Comparison of ENCODE assay signal across 13 mouse cellular contexts in genomic region chr19:50013659-50014058, GRCm38 (mm10).
DNase-seq lines count a peak whose midpoint lies in the region; ATAC-seq and TF ChIP-seq lines count a peak whose summit lies in the region.
"Had no signal": no experiment of that assay in that cellular context is flagged by ENCODE, and none has a peak within 500 bp of the region (broad histone marks: within the 10 kb centered on the region; RNA-seq: fewer than 3 reads in every experiment).

No protein-coding gene starts in this region.

- H3K27ac ChIP-seq in lung, postnatal 0 days (ENCODE audit: low read length) = no peak overlapping the region
- H3K27ac ChIP-seq in kidney, embryonic 14.5 days (ENCODE audit: low read depth, low read length) = no peak overlapping the region
- H3K27ac ChIP-seq: neural tube, embryonic 12.5 days had no signal

- no peak for TF ChIP-seq CTCF in lung, postnatal 0 days (IDR thresholded peaks at IDR 0.05)

- no peak for DNase-seq in frontal cortex, postnatal 25 days (ENCODE audit: low spot score in 2 of 2)
- peak; percentile 12 for DNase-seq in lung, postnatal 0 days (ENCODE audit: low spot score)
- DNase-seq in lung, postnatal 4 days = no peak
- peak; percentile 24 to 57 for DNase-seq in left cerebral cortex, adult 18-20 months (ENCODE audit: low spot score in 2 of 2)
- peak; percentile 22 to 38 for DNase-seq in right cerebral cortex, postnatal 36 days (ENCODE audit: low spot score in 2 of 2)
- no peak for DNase-seq in cerebellum, postnatal 36 days
- DNase-seq: kidney, postnatal 4 days; lung, adult 2 months; thymus, postnatal 4 days had no signal

- H3K4me1 ChIP-seq in lung, postnatal 0 days (ENCODE audit: insufficient read depth, low read depth, low read length) = no peaks in the 10 kb centered on the region
- H3K4me1 ChIP-seq in kidney, embryonic 14.5 days (ENCODE audit: control insufficient read depth, insufficient read depth, low read length) = no peaks in the 10 kb centered on the region
- H3K4me1 ChIP-seq: neural tube, embryonic 12.5 days had no signal

- WGBS in lung, postnatal 0 days = 34% methylated on average over 2 of the region's 2 CpGs
- 69% methylated on average over 2 of the region's 2 CpGs for WGBS in kidney, embryonic 14.5 days

- no peaks in the 10 kb centered on the region for H3K9me3 ChIP-seq in lung, postnatal 0 days (ENCODE audit: low read length)
- H3K9me3 ChIP-seq in kidney, embryonic 14.5 days (ENCODE audit: control insufficient read depth, low read length) = no peaks in the 10 kb centered on the region
- H3K9me3 ChIP-seq: neural tube, embryonic 12.5 days had no signal

- H3K9ac ChIP-seq in lung, postnatal 0 days (replicated peaks; ENCODE audit: low read depth) = no peak overlapping the region
- no peak overlapping the region for H3K9ac ChIP-seq in kidney, embryonic 14.5 days (ENCODE audit: low read depth, low read length)
- H3K9ac ChIP-seq: neural tube, embryonic 12.5 days had no signal

- no peak overlapping the region for H3K4me2 ChIP-seq in lung, postnatal 0 days (replicated peaks; ENCODE audit: low read depth, low read length)
- H3K4me2 ChIP-seq in kidney, embryonic 14.5 days (replicated peaks; ENCODE audit: low read depth, low read length) = no peak overlapping the region
- H3K4me2 ChIP-seq: neural tube, embryonic 12.5 days had no signal

- peak; percentile 98 for ATAC-seq in frontal cortex, adult (ENCODE audit: low TSS enrichment)
- no peak for ATAC-seq in lung, postnatal 0 days
- ATAC-seq in kidney, embryonic 14.5 days (ENCODE audit: low FRiP score, low TSS enrichment) = no peak
- ATAC-seq: CD4-positive, CD25-positive, alpha-beta regulatory T cell, adult 4 months had no signal

- no peak for TF ChIP-seq EP300 in lung, postnatal 0 days (IDR thresholded peaks at IDR 0.05)

- no peaks in the 10 kb centered on the region for H3K27me3 ChIP-seq in lung, postnatal 0 days (replicated peaks; ENCODE audit: insufficient read depth, low read length)
- H3K27me3 ChIP-seq in kidney, embryonic 14.5 days (ENCODE audit: control insufficient read depth, insufficient read depth, low read length) = no peaks in the 10 kb centered on the region
- H3K27me3 ChIP-seq: neural tube, embryonic 12.5 days had no signal

- no peaks in the 10 kb centered on the region for H3K36me3 ChIP-seq in lung, postnatal 0 days (ENCODE audit: insufficient read depth, low read length)
- no peaks in the 10 kb centered on the region for H3K36me3 ChIP-seq in kidney, embryonic 14.5 days (ENCODE audit: control insufficient read depth, insufficient read depth, low read length)
- H3K36me3 ChIP-seq: neural tube, embryonic 12.5 days had no signal

- H3K4me3 ChIP-seq in lung, postnatal 0 days (ENCODE audit: low read depth, low read length) = no peak overlapping the region
- no peak overlapping the region for H3K4me3 ChIP-seq in kidney, embryonic 14.5 days (ENCODE audit: low read length)
- H3K4me3 ChIP-seq: neural tube, embryonic 12.5 days had no signal

Comparison
In these comparisons a context has a peak if more than half of its experiments do, and no peak if none do; other contexts are left out.
1. DNase-seq: peak in lung, postnatal 0 days (single experiment), left cerebral cortex, adult 18-20 months (2 of 2) and right cerebral cortex, postnatal 36 days (2 of 2); none in frontal cortex, postnatal 25 days (0 of 2), lung, postnatal 4 days (0 of 2) and cerebellum, postnatal 36 days (0 of 2).